Comparison of ENCODE assay signal across 10 mouse cellular contexts in genomic region chr15:99649067-99649761, GRCm38 (mm10). TPM values are rescaled to one million over a fixed set of nuclear protein-coding genes. Genes with fewer than 3 reads are reported as not detected.
DNase-seq lines count a peak whose midpoint lies in the region; ATAC-seq lines count a peak whose summit lies in the region.
"Had no signal": no experiment of that assay in that cellular context is flagged by ENCODE, and none has a peak within 500 bp of the region (broad histone marks: within the 10 kb centered on the region; RNA-seq: fewer than 3 reads in every experiment).

No protein-coding gene starts in this region.

- 57% methylated on average over 6 of the region's 6 CpGs for WGBS in liver, embryonic 12.5 days (ENCODE audit: insufficient replicate concordance)

- H3K27ac ChIP-seq in liver, embryonic 12.5 days: no peak overlapping the region

- H3K4me3 ChIP-seq in liver, embryonic 12.5 days: peak overlapping the region; percentile 88

- H3K36me3 ChIP-seq in liver, embryonic 12.5 days: 0 out of 2 replicates have a peak, but pooled peaks cover 8% of the 10 kb centered on the region

- no peaks in the 10 kb centered on the region for H3K9me3 ChIP-seq in liver, embryonic 12.5 days (replicated peaks)

- H3K4me2 ChIP-seq in liver, embryonic 12.5 days: peak overlapping the region; percentile 77

- H3K27me3 ChIP-seq in liver, embryonic 12.5 days (replicated peaks): peaks cover 21% of the 10 kb centered on the region

- no peak for ATAC-seq in liver, embryonic 12.5 days

- peak overlapping the region; percentile 96 for H3K9ac ChIP-seq in liver, embryonic 12.5 days

- H3K4me1 ChIP-seq in liver, embryonic 12.5 days: peaks cover 85% of the 10 kb centered on the region

- peak; percentile 14 for DNase-seq in cerebellum, adult 9-10 months
- DNase-seq in cerebellum, postnatal 14 days: no peak
- peak; percentile 30 for DNase-seq in thymus, postnatal 0 days (ENCODE audit: low spot score)
- no peak for DNase-seq in thymus, adult 18-20 months
- no peak for DNase-seq in urinary bladder, postnatal 25 days (ENCODE audit: low spot score)
- no peak for DNase-seq in spleen, postnatal 14 days (ENCODE audit: low spot score in 2 of 2)
- no peak for DNase-seq in kidney, postnatal 25 days
- DNase-seq: left cerebral cortex, postnatal 4 days had no signal

RNA-seq across cellular contexts. Expression of gene Racgap1, which starts 2.2 kb away (rescaled TPM):
- polyA plus RNA-seq in thymus, postnatal 0 days (2015; fragmentation: Nextera tagmentation; extraction: Ambion mirVana): 121 and 132 TPM in 2 replicates
- 93.4 and 96.3 TPM in 2 replicates for polyA plus RNA-seq in liver, embryonic 12.5 days (2016; fragmentation: Nextera tagmentation; extraction: Ambion mirVana)

RNA-seq across cellular contexts. Expression of gene Asic1, which starts 21.0 kb away (rescaled TPM):
- 0.94 and 1.1 TPM in 2 replicates for polyA plus RNA-seq in thymus, postnatal 0 days (2015; fragmentation: Nextera tagmentation; extraction: Ambion mirVana)
- 1.8 and 2.0 TPM in 2 replicates for polyA plus RNA-seq in liver, embryonic 12.5 days (2016; fragmentation: Nextera tagmentation; extraction: Ambion mirVana)

RNA-seq across cellular contexts. Expression of gene Aqp6, which starts 48.0 kb away (rescaled TPM):
- 0.15 TPM in 1 of 2 replicates, not detected in the other for polyA plus RNA-seq in thymus, postnatal 0 days (2015; fragmentation: Nextera tagmentation; extraction: Ambion mirVana)
- polyA plus RNA-seq in liver, embryonic 12.5 days (2016; fragmentation: Nextera tagmentation; extraction: Ambion mirVana): not detected in 2 replicates
- polyA plus RNA-seq: small intestine, adult 2 months had no signal

RNA-seq across cellular contexts. Expression of gene Smarcd1, which starts 52.7 kb away (rescaled TPM):
- polyA plus RNA-seq in thymus, postnatal 0 days (2015; fragmentation: Nextera tagmentation; extraction: Ambion mirVana): 36.3 and 41.1 TPM in 2 replicates
- polyA plus RNA-seq in liver, embryonic 12.5 days (2016; fragmentation: Nextera tagmentation; extraction: Ambion mirVana): 12.2 and 12.6 TPM in 2 replicates

RNA-seq across cellular contexts. Expression of gene Gm17349, which starts 56.1 kb away (rescaled TPM):
- not detected in 2 replicates for polyA plus RNA-seq in thymus, postnatal 0 days (2015; fragmentation: Nextera tagmentation; extraction: Ambion mirVana)
- not detected in 2 replicates for polyA plus RNA-seq in liver, embryonic 12.5 days (2016; fragmentation: Nextera tagmentation; extraction: Ambion mirVana)

Comparison
In these comparisons a context has a peak if more than half of its experiments do, and no peak if none do; other contexts are left out.
1. DNase-seq: peak in cerebellum, adult 9-10 months (single experiment) and thymus, postnatal 0 days (single experiment); none in cerebellum, postnatal 14 days (0 of 2), thymus, adult 18-20 months (0 of 2), urinary bladder, postnatal 25 days (single experiment), spleen, postnatal 14 days (0 of 2) and kidney, postnatal 25 days (0 of 2).